Mouse (Mus musculus): ENCODE measurements around the gene Zswim8. TPM values are rescaled to one million over a fixed set of nuclear protein-coding genes. Genes with fewer than 3 reads are reported as not detected.

The Zswim8 gene
- polyA plus RNA-seq, 1 experiment from 2014 or later: 33.1 TPM

- H3K4me3 ChIP-seq: no peak overlapping the region
- DNase-seq (ENCODE audit: low spot score): no peak
- 85% methylated on average over 3 of the region's 3 CpGs for WGBS
- no peak overlapping the region for H3K27ac ChIP-seq
- H3K4me1 ChIP-seq: peaks cover 25% of the 10 kb centered on the region
- H3K9me3 ChIP-seq: no peaks in the 10 kb centered on the region
- H3K27me3 ChIP-seq (ENCODE audit: insufficient read depth, poor library complexity, severe bottlenecking): no peaks in the 10 kb centered on the region
- peaks cover 89% of the 10 kb centered on the region for H3K36me3 ChIP-seq
Measured at GRCm38 (mm10) chr14:20743614-20744013, 36.3 kb downstream of the Zswim8 start.

- Histone ChIP-seq H3K4me3 (no peak overlapping the region), H3K36me3 (peaks cover 59% of the 10 kb centered on the region), H3K27ac (no peak overlapping the region; the same call in 1 of the 2 replicates), H3K9me3 (no peaks in the 10 kb centered on the region), H3K4me1 (peaks cover 31% of the 10 kb centered on the region), H3K27me3 (ENCODE audit: insufficient read depth, poor library complexity, severe bottlenecking) (no peaks in the 10 kb centered on the region)
- WGBS: 88% methylated on average over 3 of the region's 3 CpGs
- DNase-seq (ENCODE audit: low spot score): no peak
Measured at GRCm38 (mm10) chr14:20746935-20747334, 39.6 kb downstream of the Zswim8 start.

- Histone ChIP-seq H3K9me3 (no peaks in the 10 kb centered on the region), H3K27ac (no peak overlapping the region), H3K27me3 (ENCODE audit: insufficient read depth, poor library complexity, severe bottlenecking) (no peaks in the 10 kb centered on the region), H3K36me3 (peaks cover 58% of the 10 kb centered on the region), H3K4me3 (no peak overlapping the region), H3K4me1 (peaks cover 30% of the 10 kb centered on the region)
- 67% methylated on average over 4 of the region's 4 CpGs for WGBS
- no peak for DNase-seq (ENCODE audit: low spot score)
Measured at GRCm38 (mm10) chr14:20748388-20748787, 41.0 kb downstream of the Zswim8 start.

- Histone ChIP-seq H3K9me3 (no peaks in the 10 kb centered on the region), H3K4me1 (peaks cover 30% of the 10 kb centered on the region), H3K27me3 (ENCODE audit: insufficient read depth, poor library complexity, severe bottlenecking) (no peaks in the 10 kb centered on the region), H3K36me3 (peaks cover 58% of the 10 kb centered on the region), H3K4me3 (no peak overlapping the region), H3K27ac (peak overlapping the region; percentile 78; the same call in 1 of the 2 replicates)
- 41% methylated on average over 4 of the region's 4 CpGs for WGBS
- no peak for DNase-seq (ENCODE audit: low spot score)
Measured at GRCm38 (mm10) chr14:20749494-20750051, 42.2 kb downstream of the Zswim8 start.

- peaks cover 30% of the 10 kb centered on the region for H3K4me1 ChIP-seq
- no peak overlapping the region for H3K4me3 ChIP-seq
- DNase-seq (ENCODE audit: low spot score): no peak
- no peaks in the 10 kb centered on the region for H3K27me3 ChIP-seq (ENCODE audit: insufficient read depth, poor library complexity, severe bottlenecking)
- peaks cover 58% of the 10 kb centered on the region for H3K36me3 ChIP-seq
- 88% methylated on average over 5 of the region's 5 CpGs for WGBS
- H3K9me3 ChIP-seq: no peaks in the 10 kb centered on the region
- H3K27ac ChIP-seq: peak overlapping the region; percentile 78
Measured at GRCm38 (mm10) chr14:20750503-20750902, 43.2 kb downstream of the Zswim8 start.

GRCm38 (mm10) chr14:20753792-20754191 lies 46.4 kb downstream of the Zswim8 start:
- H3K27me3 ChIP-seq (ENCODE audit: insufficient read depth, poor library complexity, severe bottlenecking): no peaks in the 10 kb centered on the region
- H3K4me3 ChIP-seq: no peak overlapping the region
- H3K36me3 ChIP-seq: peaks cover 64% of the 10 kb centered on the region
- WGBS: 71% methylated on average over 3 of the region's 3 CpGs
- H3K4me1 ChIP-seq: peaks cover 21% of the 10 kb centered on the region
- DNase-seq (ENCODE audit: low spot score): no peak
- no peaks in the 10 kb centered on the region for H3K9me3 ChIP-seq
- no peak overlapping the region for H3K27ac ChIP-seq

- DNase-seq (ENCODE audit: low spot score): no peak
- Histone ChIP-seq H3K27ac (no peak overlapping the region), H3K36me3 (peaks cover 96% of the 10 kb centered on the region), H3K4me1 (peaks cover 9% of the 10 kb centered on the region), H3K4me3 (no peak overlapping the region), H3K27me3 (ENCODE audit: insufficient read depth, poor library complexity, severe bottlenecking) (no peaks in the 10 kb centered on the region), H3K9me3 (no peaks in the 10 kb centered on the region)
- WGBS: 90% methylated on average over 22 of the region's 22 CpGs
Measured at GRCm38 (mm10) chr14:20757370-20757907, 50.1 kb downstream of the Zswim8 start.

GRCm38 (mm10) chr14:20758768-20759435 lies 51.5 kb downstream of the Zswim8 start:
- WGBS: 57% methylated on average over 8 of the region's 8 CpGs
- Histone ChIP-seq H3K27me3 (ENCODE audit: insufficient read depth, poor library complexity, severe bottlenecking) (no peaks in the 10 kb centered on the region), H3K4me3 (no peak overlapping the region), H3K4me1 (peaks cover 9% of the 10 kb centered on the region), H3K36me3 (peaks cover 98% of the 10 kb centered on the region), H3K9me3 (no peaks in the 10 kb centered on the region), H3K27ac (peak overlapping the region; percentile 67)
- DNase-seq (ENCODE audit: low spot score): no peak

GRCm38 (mm10) chr14:20764942-20765341 lies 57.6 kb downstream of the Zswim8 start:
- Histone ChIP-seq H3K4me1 (peaks cover 40% of the 10 kb centered on the region), H3K9me3 (no peaks in the 10 kb centered on the region), H3K4me3 (no peak overlapping the region), H3K27ac (peak overlapping the region; percentile 80), H3K27me3 (ENCODE audit: insufficient read depth, poor library complexity, severe bottlenecking) (no peaks in the 10 kb centered on the region), H3K36me3 (peaks cover 79% of the 10 kb centered on the region)
- WGBS: 85% methylated on average over 5 of the region's 5 CpGs
- DNase-seq (ENCODE audit: low spot score): no peak

- peak; percentile 92 for DNase-seq (ENCODE audit: low spot score)
- WGBS: 23% methylated on average over 12 of the region's 12 CpGs
- H3K27ac ChIP-seq: peak overlapping the region; percentile 80
- peaks cover 40% of the 10 kb centered on the region for H3K4me1 ChIP-seq
- no peaks in the 10 kb centered on the region for H3K9me3 ChIP-seq
- no peaks in the 10 kb centered on the region for H3K27me3 ChIP-seq (ENCODE audit: insufficient read depth, poor library complexity, severe bottlenecking)
- peaks cover 79% of the 10 kb centered on the region for H3K36me3 ChIP-seq
- no peak overlapping the region for H3K4me3 ChIP-seq
Measured at GRCm38 (mm10) chr14:20765642-20766258, 58.4 kb downstream of the Zswim8 start.

- no peak overlapping the region for H3K4me3 ChIP-seq
- H3K9me3 ChIP-seq: no peaks in the 10 kb centered on the region
- H3K27me3 ChIP-seq (ENCODE audit: insufficient read depth, poor library complexity, severe bottlenecking): no peaks in the 10 kb centered on the region
- no peak for DNase-seq (ENCODE audit: low spot score)
- H3K36me3 ChIP-seq: peaks cover 69% of the 10 kb centered on the region
- H3K4me1 ChIP-seq: peaks cover 51% of the 10 kb centered on the region
- 86% methylated on average over 7 of the region's 7 CpGs for WGBS
- H3K27ac ChIP-seq: peak overlapping the region; percentile 84
Measured at GRCm38 (mm10) chr14:20767936-20768335, 60.6 kb downstream of the Zswim8 start.

GRCm38 (mm10) chr14:20768581-20768980 lies 61.2 kb downstream of the Zswim8 start:
- H3K4me1 ChIP-seq: peaks cover 58% of the 10 kb centered on the region
- H3K27me3 ChIP-seq (ENCODE audit: insufficient read depth, poor library complexity, severe bottlenecking): no peaks in the 10 kb centered on the region
- H3K36me3 ChIP-seq: peaks cover 63% of the 10 kb centered on the region
- peak overlapping the region; percentile 84 for H3K27ac ChIP-seq
- H3K4me3 ChIP-seq: peak overlapping the region; percentile 20; the same call in 1 of the 2 replicates
- H3K9me3 ChIP-seq: no peaks in the 10 kb centered on the region
- WGBS: 31% methylated on average over 5 of the region's 5 CpGs
- DNase-seq (ENCODE audit: low spot score): peak; percentile 92

- no peaks in the 10 kb centered on the region for H3K27me3 ChIP-seq (ENCODE audit: insufficient read depth, poor library complexity, severe bottlenecking)
- H3K9me3 ChIP-seq: no peaks in the 10 kb centered on the region
- no peak for DNase-seq (ENCODE audit: low spot score)
- peaks cover 49% of the 10 kb centered on the region for H3K36me3 ChIP-seq
- no peak overlapping the region for H3K27ac ChIP-seq
- H3K4me3 ChIP-seq: no peak overlapping the region
- H3K4me1 ChIP-seq: peaks cover 54% of the 10 kb centered on the region
- WGBS: 96% methylated on average over 3 of the region's 3 CpGs
Measured at GRCm38 (mm10) chr14:20771941-20772340, 64.6 kb downstream of the Zswim8 start.
